8 mouse cellular contexts compared by ENCODE assay signal in genomic region chr16:5203200-5203599, GRCm38 (mm10). TPM values are rescaled to one million over a fixed set of nuclear protein-coding genes. Genes with fewer than 3 reads are reported as not detected.
DNase-seq lines count a peak whose midpoint lies in the region; ATAC-seq and TF ChIP-seq lines count a peak whose summit lies in the region.

No protein-coding gene starts in this region.

- no peaks in the 10 kb centered on the region for H3K27me3 ChIP-seq in ES-Bruce4 (ENCODE audit: control insufficient read depth, insufficient read depth, low read length, poor library complexity, severe bottlenecking)
- H3K27me3 ChIP-seq in forebrain, embryonic 11.5 days (ENCODE audit: control insufficient read depth, insufficient read depth, low read length), result no peaks in the 10 kb centered on the region
- H3K27me3 ChIP-seq in intestine, postnatal 0 days (replicated peaks; ENCODE audit: control insufficient read depth, insufficient read depth, low read length), result no peaks in the 10 kb centered on the region
- no peaks in the 10 kb centered on the region for H3K27me3 ChIP-seq in splenic B cell, adult 2 months (ENCODE audit: control insufficient read depth, insufficient read depth, low read length, poor library complexity, severe bottlenecking)

- no peaks in the 10 kb centered on the region for H3K36me3 ChIP-seq in ES-Bruce4 (ENCODE audit: control insufficient read depth, insufficient read depth, low read length, poor library complexity, severe bottlenecking)
- no peaks in the 10 kb centered on the region for H3K36me3 ChIP-seq in forebrain, embryonic 11.5 days (ENCODE audit: control insufficient read depth, insufficient read depth, low read length)
- peaks cover 24% of the 10 kb centered on the region for H3K36me3 ChIP-seq in intestine, postnatal 0 days (ENCODE audit: control insufficient read depth, insufficient read depth)
- H3K36me3 ChIP-seq in splenic B cell, adult 2 months (ENCODE audit: control insufficient read depth, insufficient read depth, low read length, poor library complexity, severe bottlenecking), result 0 out of 2 replicates have a peak, but pooled peaks cover 1% of the 10 kb centered on the region

- no peak for TF ChIP-seq CTCF in ES-Bruce4 (IDR thresholded peaks at IDR 0.05; ENCODE audit: low read depth, low read length)
- no peak for TF ChIP-seq CTCF in intestine, postnatal 0 days (IDR thresholded peaks at IDR 0.05; ENCODE audit: low read depth)

- 2% methylated on average over 36 of the region's 36 CpGs for WGBS in forebrain, embryonic 11.5 days
- 1% methylated on average over 36 of the region's 36 CpGs for WGBS in intestine, postnatal 0 days

- ATAC-seq in frontal cortex, adult (ENCODE audit: low TSS enrichment), result peak; percentile 43
- ATAC-seq in forebrain, embryonic 11.5 days (replicated peaks; ENCODE audit: low FRiP score), result peak; percentile 45
- peak; percentile 52 for ATAC-seq in intestine, postnatal 0 days

- peak overlapping the region; percentile 49 for H3K9ac ChIP-seq in ES-Bruce4 (ENCODE audit: low read depth, poor library complexity, severe bottlenecking)
- H3K9ac ChIP-seq in forebrain, embryonic 11.5 days (ENCODE audit: low read length), result peak overlapping the region; percentile 48
- H3K9ac ChIP-seq in intestine, postnatal 0 days (ENCODE audit: low read depth, low read length), result peak overlapping the region; percentile 71

- H3K4me1 ChIP-seq in ES-Bruce4 (ENCODE audit: control insufficient read depth, insufficient read depth, low read length), result no peaks in the 10 kb centered on the region
- peaks cover 2% of the 10 kb centered on the region; the same call in 1 of the 2 replicates for H3K4me1 ChIP-seq in forebrain, embryonic 11.5 days (replicated peaks; ENCODE audit: control insufficient read depth, insufficient read depth, low read length)
- peaks cover 3% of the 10 kb centered on the region for H3K4me1 ChIP-seq in intestine, postnatal 0 days (replicated peaks; ENCODE audit: control insufficient read depth, insufficient read depth, low read length)

- no peak for TF ChIP-seq POLR2A in ES-Bruce4 (IDR thresholded peaks at IDR 0.05; ENCODE audit: insufficient read depth, low read length)

- TF ChIP-seq EP300 in ES-Bruce4 (IDR thresholded peaks at IDR 0.05; ENCODE audit: insufficient read depth, low read depth, low read length), result no peak

- H3K4me2 ChIP-seq in forebrain, embryonic 11.5 days (ENCODE audit: low read depth, low read length, severe bottlenecking), result peak overlapping the region; percentile 97
- peak overlapping the region; percentile 100 for H3K4me2 ChIP-seq in intestine, postnatal 0 days (replicated peaks; ENCODE audit: low read depth)

- peak overlapping the region; percentile 91 for H3K4me3 ChIP-seq in ES-Bruce4 (ENCODE audit: low read depth, low read length)
- H3K4me3 ChIP-seq in forebrain, embryonic 11.5 days (ENCODE audit: low read depth, low read length), result peak overlapping the region; percentile 59
- peak overlapping the region; percentile 94 for H3K4me3 ChIP-seq in intestine, postnatal 0 days (ENCODE audit: low read depth, low read length)

- no peak overlapping the region for H3K27ac ChIP-seq in ES-Bruce4 (ENCODE audit: insufficient read depth, low read length)
- no peak overlapping the region for H3K27ac ChIP-seq in forebrain, embryonic 11.5 days (ENCODE audit: low read depth, low read length)
- peak overlapping the region; percentile 71 for H3K27ac ChIP-seq in intestine, postnatal 0 days (ENCODE audit: low read depth, low read length)

- no peak for DNase-seq in frontal cortex, adult 2 months (ENCODE audit: extremely low spot score in 1 of 2, low spot score in 1 of 2)
- DNase-seq in forebrain, embryonic 11.5 days (ENCODE audit: low spot score), result no peak
- peak; percentile 9 for DNase-seq in lung, postnatal 25 days (ENCODE audit: low spot score)
- DNase-seq in splenic B cell, adult 2 months (ENCODE audit: low read depth, low spot score), result peak; percentile 35
- no peak for DNase-seq in cerebellum, postnatal 36 days

- no peaks in the 10 kb centered on the region for H3K9me3 ChIP-seq in ES-Bruce4 (replicated peaks; ENCODE audit: control insufficient read depth, insufficient read depth, low read length, poor library complexity, severe bottlenecking)
- H3K9me3 ChIP-seq in forebrain, embryonic 11.5 days (ENCODE audit: control insufficient read depth, low read length), result no peaks in the 10 kb centered on the region
- H3K9me3 ChIP-seq in intestine, postnatal 0 days (ENCODE audit: control insufficient read depth), result no peaks in the 10 kb centered on the region

RNA-seq across cellular contexts. Expression of gene Nagpa, which starts 0.6 kb away (rescaled TPM):
- 19.2 and 20.1 TPM in 2 replicates for polyA plus RNA-seq in frontal cortex, adult 2 months (2012; rRNA removed)
- 3.9 and 5.1 TPM in 2 replicates for polyA plus RNA-seq in ES-Bruce4 (2011; ENCODE audit: insufficient read depth, insufficient read length, low read depth, missing spikeins)
- polyA plus RNA-seq in forebrain, embryonic 11.5 days (2014; fragmentation: Nextera tagmentation; extraction: Ambion mirVana), result 10.7 and 12.5 TPM in 2 replicates
- polyA plus RNA-seq in intestine, postnatal 0 days (2015; fragmentation: Nextera tagmentation; extraction: Ambion mirVana), result 19.6 and 20.6 TPM in 2 replicates

RNA-seq across cellular contexts. Expression of gene AU021092, which starts 18.9 kb away (rescaled TPM):
- polyA plus RNA-seq in frontal cortex, adult 2 months (2012; rRNA removed), result 7.9 and 8.0 TPM in 2 replicates
- not detected in 2 replicates for polyA plus RNA-seq in ES-Bruce4 (2011; ENCODE audit: insufficient read depth, insufficient read length, low read depth, missing spikeins)
- polyA plus RNA-seq in forebrain, embryonic 11.5 days (2014; fragmentation: Nextera tagmentation; extraction: Ambion mirVana), result 4.4 and 4.5 TPM in 2 replicates
- polyA plus RNA-seq in intestine, postnatal 0 days (2015; fragmentation: Nextera tagmentation; extraction: Ambion mirVana), result 3.9 and 4.0 TPM in 2 replicates

RNA-seq across cellular contexts. Expression of gene Alg1, which starts 30.2 kb away (rescaled TPM):
- 52.9 and 56.7 TPM in 2 replicates for polyA plus RNA-seq in frontal cortex, adult 2 months (2012; rRNA removed)
- polyA plus RNA-seq in ES-Bruce4 (2011; ENCODE audit: insufficient read depth, insufficient read length, low read depth, missing spikeins), result 9.1 and 13.4 TPM in 2 replicates
- polyA plus RNA-seq in forebrain, embryonic 11.5 days (2014; fragmentation: Nextera tagmentation; extraction: Ambion mirVana), result 22.1 and 23.7 TPM in 2 replicates
- polyA plus RNA-seq in intestine, postnatal 0 days (2015; fragmentation: Nextera tagmentation; extraction: Ambion mirVana), result 26.2 and 26.9 TPM in 2 replicates

RNA-seq across cellular contexts. Expression of gene Eef2kmt, which starts 52.6 kb away (rescaled TPM):
- polyA plus RNA-seq in frontal cortex, adult 2 months (2012; rRNA removed), result 8.7 and 11.5 TPM in 2 replicates
- 21.9 and 25.5 TPM in 2 replicates for polyA plus RNA-seq in ES-Bruce4 (2011; ENCODE audit: insufficient read depth, insufficient read length, low read depth, missing spikeins)
- polyA plus RNA-seq in forebrain, embryonic 11.5 days (2014; fragmentation: Nextera tagmentation; extraction: Ambion mirVana), result 15.9 and 16.1 TPM in 2 replicates
- polyA plus RNA-seq in intestine, postnatal 0 days (2015; fragmentation: Nextera tagmentation; extraction: Ambion mirVana), result 17.9 and 18.5 TPM in 2 replicates

RNA-seq across cellular contexts. Expression of gene Sec14l5, which starts 56.3 kb away (rescaled TPM):
- polyA plus RNA-seq in frontal cortex, adult 2 months (2012; rRNA removed), result 8.0 and 9.2 TPM in 2 replicates
- 2.4 and 3.0 TPM in 2 replicates for polyA plus RNA-seq in ES-Bruce4 (2011; ENCODE audit: insufficient read depth, insufficient read length, low read depth, missing spikeins)
- 0.11 and 0.16 TPM in 2 replicates for polyA plus RNA-seq in forebrain, embryonic 11.5 days (2014; fragmentation: Nextera tagmentation; extraction: Ambion mirVana)
- not detected in 2 replicates for polyA plus RNA-seq in intestine, postnatal 0 days (2015; fragmentation: Nextera tagmentation; extraction: Ambion mirVana)

Comparison
In these comparisons a context has a peak if more than half of its experiments do, and no peak if none do; other contexts are left out.
1. DNase-seq: peak in lung, postnatal 25 days (single experiment) and splenic B cell, adult 2 months (single experiment); none in frontal cortex, adult 2 months (0 of 2), forebrain, embryonic 11.5 days (single experiment) and cerebellum, postnatal 36 days (0 of 2).
2. Peak in every context shown above with its lines, with median percentiles within 50 percentile points of each other: ATAC-seq, H3K4me3 ChIP-seq and H3K9ac ChIP-seq.